Mouse (Mus musculus) lung, postnatal 14 days (tissue): Measurements from ENCODE around the gene Klk12.

Source experiments
- DNase-seq: peaks from one replicate; pipeline ENCODE4 v3.0.0; 2021

The Klk12 gene

GRCm38 (mm10) chr7:43768597-43768996, at the start of gene Klk12:
Gene Klk12 (plus strand): TSS chr7:43768897.
- no peak for DNase-seq

GRCm38 (mm10) chr7:43747788-43748187, 20.9 kb upstream of the Klk12 start:
- peak; percentile 34 for DNase-seq

GRCm38 (mm10) chr7:43752806-43753205, 15.9 kb upstream of the Klk12 start:
- no peak for DNase-seq

- DNase-seq, result no peak
These were observed 2.2 kb upstream of the Klk12 start for GRCm38 (mm10) chr7:43766484-43766883.

- no peak for DNase-seq
These were observed 939 bp downstream of the Klk12 start for GRCm38 (mm10) chr7:43769636-43770035.

GRCm38 (mm10) chr7:43770701-43771100, 2.0 kb downstream of the Klk12 start:
- DNase-seq, result no peak

GRCm38 (mm10) chr7:43771916-43772315, 3.2 kb downstream of the Klk12 start:
- DNase-seq, result no peak

GRCm38 (mm10) chr7:43772901-43773300, 4.2 kb downstream of the Klk12 start:
- DNase-seq, result no peak

GRCm38 (mm10) chr7:43774364-43774763, 5.7 kb downstream of the Klk12 start, which contains the start of gene Klk11:
Gene Klk11 (plus strand): TSS chr7:43774604.
- DNase-seq, result no peak

GRCm38 (mm10) chr7:43774802-43775201, 6.1 kb downstream of the Klk12 start:
- DNase-seq, result no peak

GRCm38 (mm10) chr7:43775311-43776057, 6.8 kb downstream of the Klk12 start:
- no peak for DNase-seq

GRCm38 (mm10) chr7:43776506-43776905, 7.8 kb downstream of the Klk12 start:
- DNase-seq, result no peak

GRCm38 (mm10) chr7:43777423-43777822, 8.7 kb downstream of the Klk12 start:
- no peak for DNase-seq

GRCm38 (mm10) chr7:43778176-43778970, 9.7 kb downstream of the Klk12 start:
- no peak for DNase-seq

- no peak for DNase-seq
These were observed 11.5 kb downstream of the Klk12 start for GRCm38 (mm10) chr7:43780241-43780640.

- DNase-seq, result peak; percentile 19
These were observed 12.0 kb downstream of the Klk12 start, which contains the start of gene Klk10 for GRCm38 (mm10) chr7:43780746-43781145. Gene Klk10 (plus strand): TSS chr7:43781035.

- no peak for DNase-seq
These were observed 12.8 kb downstream of the Klk12 start for GRCm38 (mm10) chr7:43781541-43781940.

GRCm38 (mm10) chr7:43782275-43783265, 13.9 kb downstream of the Klk12 start:
- peak; percentile 87 for DNase-seq

- DNase-seq, result no peak
These were observed 16.6 kb downstream of the Klk12 start for GRCm38 (mm10) chr7:43785286-43785685.

- no peak for DNase-seq
These were observed 19.4 kb downstream of the Klk12 start for GRCm38 (mm10) chr7:43788096-43788495.

GRCm38 (mm10) chr7:43789295-43789694, 20.6 kb downstream of the Klk12 start:
- DNase-seq, result no peak

- no peak for DNase-seq
These were observed 22.9 kb downstream of the Klk12 start, which contains the start of gene Klk9 for GRCm38 (mm10) chr7:43791591-43791990. Gene Klk9 (plus strand): TSS chr7:43791891.

GRCm38 (mm10) chr7:43796355-43796754, 27.7 kb downstream of the Klk12 start:
- DNase-seq, result no peak
